Mouse (Mus musculus) G1E (cell line): Measurements from ENCODE around the gene Sec22b.

Experiments
- CTCF ChIP-seq: IDR thresholded peaks from 2 replicates; pipeline ENCODE4 v1.5.1; 2012; ENCODE audit warnings: low read depth, low read length, inconsistent platforms, mixed read lengths
- GATA1 ChIP-seq: IDR thresholded peaks from 2 replicates; pipeline ENCODE4 v1.6.1; 2012; ENCODE audit warnings: borderline replicate concordance, low read length, inconsistent platforms, mixed read lengths
- GATA2 ChIP-seq: IDR thresholded peaks from 2 replicates; pipeline ENCODE4 v1.6.1; 2012; ENCODE audit warnings: low read depth, low read length, inconsistent platforms, borderline replicate concordance
- POLR2AphosphoS5 ChIP-seq: IDR thresholded peaks from 2 replicates; pipeline ENCODE4 v1.6.1; 2012; ENCODE audit warnings: low read depth, low read length, inconsistent platforms; ENCODE audit not compliant: insufficient replicate concordance

- TF ChIP-seq CTCF: no peak
- no peak for TF ChIP-seq POLR2AphosphoS5
- no peak for TF ChIP-seq GATA1
- TF ChIP-seq GATA2: no peak
These were observed 19.4 kb upstream of the Sec22b start for GRCm38 (mm10) chr3:97881576-97881975.
